Mouse (Mus musculus) midbrain, embryonic 13.5 days (tissue): ENCODE results near the gene Atp2a1. TPM values are rescaled to one million over a fixed set of nuclear protein-coding genes. Genes with fewer than 3 reads are reported as not detected.

ENCODE experiments used
- ATAC-seq: fragments of 200-750 bp; cut with Nextera tagmentation; 2 replicates; pipeline ENCODE4 v1.8.0; 2017; ENCODE audit warnings: mild to moderate bottlenecking, moderate TSS enrichment, moderate library complexity
- H3K27ac ChIP-seq: fragments of 300-500 bp; sonication (generic); 2 replicates; pipeline ENCODE4 v1.5.1; 2015; ENCODE audit warnings: inconsistent platforms, mild to moderate bottlenecking, moderate library complexity
- H3K27me3 ChIP-seq: fragments of 300-500 bp; sonication (generic); 2 replicates; pipeline ENCODE4 v1.6.1; 2015; ENCODE audit warnings: mild to moderate bottlenecking, inconsistent platforms
- H3K36me3 ChIP-seq: fragments of 300-500 bp; sonication (generic); 2 replicates; pipeline ENCODE4 v1.6.1; 2015; ENCODE audit warnings: mild to moderate bottlenecking, inconsistent platforms
- H3K4me1 ChIP-seq: fragments of 300-500 bp; sonication (generic); replicated peaks from 2 replicates; pipeline ENCODE4 v1.6.1; 2015; ENCODE audit warnings: inconsistent platforms
- H3K4me2 ChIP-seq: fragments of 300-500 bp; sonication (generic); replicated peaks from 2 replicates; pipeline ENCODE4 v1.6.1; 2015; ENCODE audit warnings: moderate library complexity, mild to moderate bottlenecking, inconsistent platforms
- H3K4me3 ChIP-seq: fragments of 300-500 bp; sonication (generic); replicated peaks from 2 replicates; pipeline ENCODE4 v1.5.1; 2015; ENCODE audit warnings: mild to moderate bottlenecking, inconsistent platforms
- H3K9ac ChIP-seq: fragments of 300-500 bp; sonication (generic); replicated peaks from 2 replicates; pipeline ENCODE4 v1.6.1; 2015; ENCODE audit warnings: mild to moderate bottlenecking, inconsistent platforms
- H3K9me3 ChIP-seq: fragments of 300-500 bp; sonication (generic); 2 replicates; pipeline ENCODE4 v1.6.1; 2016; ENCODE audit warnings: mild to moderate bottlenecking, inconsistent platforms
- WGBS: fragments of 180-500 bp; shearing (Covaris S2); methylation state at CpG from one replicate; pipeline ENCODE4 v1.1.7; 2015; 5-methylcytosine and 5-hydroxymethylcytosine counted together
- polyA plus RNA-seq: library from polyadenylated mRNA; unstranded; fragments of >200 nt; fragmentation: Nextera tagmentation; extraction: Ambion mirVana; gene quantifications from 2 replicates; pipeline ENCODE4 v1.2.1, GENCODE M21; 2015

Gene Atp2a1
- polyA plus RNA-seq, 1 experiment from 2014 or later, result 0.32 TPM

DNA sequence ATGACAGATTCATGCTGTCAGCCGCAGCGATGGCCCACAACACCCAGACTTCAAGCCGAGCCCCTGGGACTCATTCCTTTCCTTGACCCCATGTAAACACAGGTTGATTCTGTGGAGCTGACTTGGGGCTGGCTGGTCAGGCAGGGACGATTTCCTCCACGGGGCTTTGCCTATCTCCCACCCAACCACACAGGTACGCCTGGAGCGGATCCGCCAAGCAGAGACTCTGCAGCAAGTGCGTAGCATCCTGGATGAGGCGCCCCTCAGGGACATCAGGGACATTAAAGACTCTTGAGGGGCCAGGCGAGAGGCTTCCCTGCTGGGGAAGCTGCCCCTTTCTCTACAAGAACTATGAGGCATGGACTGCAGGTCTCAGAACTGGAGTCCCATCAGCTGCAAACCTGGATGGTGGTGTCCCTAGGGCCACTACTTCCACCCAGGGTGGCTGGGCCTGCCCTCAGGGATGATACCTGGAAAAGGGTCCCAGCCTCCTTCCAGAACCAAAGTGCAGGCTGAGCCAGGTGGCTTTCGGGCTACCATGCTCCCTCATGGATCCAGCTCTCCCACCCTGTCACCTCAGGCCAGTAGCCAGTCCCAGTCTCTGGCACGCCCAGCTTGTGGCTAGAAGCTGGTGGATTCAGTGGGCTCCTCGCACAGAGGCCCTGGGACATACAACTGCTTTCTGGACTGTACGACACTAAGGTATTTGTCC, 17.6 kb downstream of the Atp2a1 start:
- Histone ChIP-seq H3K27ac (no peak overlapping the region), H3K36me3 (peaks cover 63% of the 10 kb centered on the region), H3K4me1 (no peaks in the 10 kb centered on the region), H3K27me3 (no peaks in the 10 kb centered on the region), H3K9me3 (no peaks in the 10 kb centered on the region), H3K4me2 (no peak overlapping the region), H3K9ac (no peak overlapping the region), H3K4me3 (no peak overlapping the region)
- no peak for ATAC-seq
- WGBS, result 92% methylated on average over 15 of the region's 15 CpGs

DNA sequence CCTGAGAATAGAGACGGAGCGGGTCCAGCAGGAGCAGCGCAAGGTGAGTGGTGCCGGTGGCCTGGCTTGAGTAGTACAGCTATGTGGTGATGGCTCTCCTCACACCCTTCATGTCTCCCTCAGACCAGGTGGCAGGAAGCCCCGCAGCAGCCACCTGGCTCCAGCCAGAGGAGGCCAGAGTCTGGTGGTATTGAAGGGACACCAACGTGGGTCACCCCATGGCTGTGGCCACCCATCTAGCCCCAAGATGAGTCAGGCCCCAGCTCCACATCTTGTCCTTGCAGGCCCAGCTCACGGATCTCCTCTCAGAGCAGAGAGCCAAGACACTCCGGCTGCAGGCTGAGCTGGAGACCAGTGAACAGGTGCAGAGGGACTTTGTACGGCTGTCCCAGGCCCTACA, 18.4 kb downstream of the Atp2a1 start:
- ATAC-seq, result no peak
- whole genome bisulfite sequencing, result 93% methylated on average over 9 of the region's 9 CpGs
- H3K36me3 ChIP-seq, result peaks cover 65% of the 10 kb centered on the region

DNA sequence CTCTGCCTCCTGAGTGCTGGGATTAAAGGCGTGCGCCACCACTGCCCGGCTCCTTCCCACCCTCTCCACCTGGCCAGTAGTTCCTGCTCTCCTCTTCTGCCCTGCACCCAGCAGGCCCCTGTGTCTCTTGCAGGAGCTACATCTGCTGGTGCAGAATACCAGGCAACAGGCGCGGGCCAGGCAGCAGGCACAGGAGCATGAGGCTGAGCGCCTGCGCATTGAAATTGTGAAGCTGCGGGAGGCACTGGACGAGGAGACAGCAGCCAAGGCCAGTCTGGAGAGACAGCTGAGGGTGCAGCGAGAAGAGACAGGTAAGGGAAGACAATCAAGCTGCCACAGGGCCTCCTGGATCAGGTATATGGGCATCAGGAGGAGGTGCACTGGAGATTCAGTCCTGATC, 18.9 kb downstream of the Atp2a1 start:
- Histone ChIP-seq H3K4me3 (no peak overlapping the region), H3K27me3 (no peaks in the 10 kb centered on the region), H3K27ac (no peak overlapping the region), H3K9me3 (no peaks in the 10 kb centered on the region), H3K36me3 (peaks cover 65% of the 10 kb centered on the region), H3K4me2 (no peak overlapping the region), H3K9ac (no peak overlapping the region), H3K4me1 (no peaks in the 10 kb centered on the region)
- ATAC-seq, result no peak
- 92% methylated on average over 10 of the region's 10 CpGs for WGBS

More for the DNA sequence above, 18.4 kb downstream of the Atp2a1 start:
- H3K27ac ChIP-seq, result no peak overlapping the region
- no peaks in the 10 kb centered on the region for H3K9me3 ChIP-seq
- H3K27me3 ChIP-seq, result no peaks in the 10 kb centered on the region
- H3K4me3 ChIP-seq, result no peak overlapping the region
- H3K4me2 ChIP-seq, result no peak overlapping the region
- H3K4me1 ChIP-seq, result no peaks in the 10 kb centered on the region
- H3K9ac ChIP-seq, result no peak overlapping the region; the same call in 1 of the 2 replicates

DNA sequence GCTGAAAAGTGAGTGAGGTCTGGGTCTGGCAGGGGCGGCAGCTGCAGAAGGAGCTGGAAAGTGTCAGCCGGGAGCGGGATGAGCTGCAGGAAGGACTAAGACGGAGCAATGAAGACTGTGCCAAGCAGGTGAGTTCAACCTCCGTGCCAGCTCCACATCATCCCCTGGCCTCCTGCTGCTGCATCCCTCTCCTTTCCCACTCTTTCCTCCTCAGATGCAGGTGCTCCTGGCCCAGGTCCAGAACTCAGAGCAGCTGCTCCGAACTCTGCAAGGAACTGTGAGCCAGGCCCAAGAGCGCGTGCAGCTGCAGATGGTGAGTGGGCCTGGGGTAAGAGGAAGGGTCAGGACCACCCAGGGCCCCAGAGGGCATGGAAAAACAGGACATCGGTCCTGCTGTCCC, 22.8 kb downstream of the Atp2a1 start:
- Histone ChIP-seq H3K27me3 (no peaks in the 10 kb centered on the region), H3K9me3 (no peaks in the 10 kb centered on the region), H3K4me3 (no peak overlapping the region), H3K4me1 (no peaks in the 10 kb centered on the region), H3K27ac (no peak overlapping the region), H3K36me3 (peaks cover 38% of the 10 kb centered on the region), H3K9ac (0 out of 2 replicates have a peak overlapping the region, but pooled peaks have one; percentile 7), H3K4me2 (no peak overlapping the region)
- no peak for ATAC-seq
- WGBS, result 86% methylated on average over 9 of the region's 9 CpGs

DNA sequence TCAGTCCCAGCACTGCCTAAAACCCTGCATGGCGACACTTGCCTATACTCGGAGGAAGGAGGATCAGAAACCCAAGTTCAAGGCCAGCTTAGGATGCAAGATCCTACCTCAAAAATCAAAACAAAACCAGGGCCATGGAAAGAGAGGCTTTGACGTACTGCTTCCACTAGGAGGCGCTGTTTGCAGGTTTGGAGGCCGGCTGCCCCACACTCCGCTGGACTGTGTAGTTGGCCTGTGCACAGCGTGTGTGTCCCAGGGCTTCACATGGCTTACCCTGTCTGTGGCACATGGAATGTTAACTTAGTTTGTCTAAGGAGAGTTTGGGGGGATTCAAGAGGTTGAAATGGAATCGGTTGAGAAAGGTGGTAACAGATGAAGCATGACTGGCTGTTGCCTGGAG, 26.1 kb downstream of the Atp2a1 start:
- Histone ChIP-seq H3K4me2 (no peak overlapping the region), H3K36me3 (peaks cover 26% of the 10 kb centered on the region), H3K27ac (no peak overlapping the region), H3K4me3 (no peak overlapping the region), H3K9me3 (no peaks in the 10 kb centered on the region), H3K27me3 (no peaks in the 10 kb centered on the region), H3K4me1 (no peaks in the 10 kb centered on the region), H3K9ac (no peak overlapping the region)
- ATAC-seq, result no peak
- WGBS, result 19% methylated on average over 8 of the region's 8 CpGs

DNA sequence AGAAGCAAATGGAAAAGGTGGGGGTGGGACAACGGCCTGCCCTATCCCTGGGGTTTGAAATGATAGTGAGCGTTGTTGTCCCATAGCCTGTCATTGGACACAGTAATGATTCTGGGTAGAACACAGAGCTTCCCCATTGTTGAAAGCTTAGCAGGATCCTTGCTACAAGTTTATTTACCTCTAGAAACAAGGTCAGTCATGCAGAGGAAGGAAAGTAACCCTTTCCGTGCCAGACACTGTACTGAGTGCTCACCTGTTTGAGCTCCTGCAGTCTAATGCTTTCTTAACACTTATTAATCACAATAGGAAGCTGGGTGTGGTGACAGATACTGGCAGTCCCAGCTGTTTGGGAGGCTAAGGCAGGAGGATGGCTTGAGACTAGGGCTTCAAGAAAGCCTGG, 27.1 kb downstream of the Atp2a1 start:
- 83% methylated on average over 3 of the region's 3 CpGs for WGBS
- Histone ChIP-seq H3K4me1 (no peaks in the 10 kb centered on the region), H3K9me3 (no peaks in the 10 kb centered on the region), H3K4me3 (no peak overlapping the region), H3K9ac (no peak overlapping the region), H3K27me3 (no peaks in the 10 kb centered on the region), H3K36me3 (peaks cover 25% of the 10 kb centered on the region), H3K27ac (no peak overlapping the region), H3K4me2 (no peak overlapping the region)
- ATAC-seq, result no peak

DNA sequence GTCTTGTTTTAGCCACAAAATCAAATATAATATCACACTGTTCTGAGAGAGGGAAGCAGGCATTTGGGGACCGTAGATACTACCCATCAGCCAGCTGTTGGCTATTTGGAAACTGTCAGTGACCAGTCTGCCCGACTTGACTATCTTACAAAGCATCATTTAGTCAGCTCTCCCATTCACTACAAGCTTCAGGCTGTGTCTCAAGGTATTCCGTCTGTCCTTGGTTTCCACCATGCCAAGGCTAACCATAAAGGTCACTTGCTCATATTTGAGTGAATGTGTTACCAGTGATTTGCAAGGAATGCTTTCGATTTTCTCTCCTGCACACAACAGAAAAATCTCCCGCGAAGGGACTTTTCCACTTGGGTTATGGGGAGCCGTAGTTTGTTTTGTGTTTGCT, 28.2 kb downstream of the Atp2a1 start:
- no peak for ATAC-seq
- H3K9me3 ChIP-seq, result no peaks in the 10 kb centered on the region
- WGBS, result 91% methylated on average over 7 of the region's 7 CpGs

DNA sequence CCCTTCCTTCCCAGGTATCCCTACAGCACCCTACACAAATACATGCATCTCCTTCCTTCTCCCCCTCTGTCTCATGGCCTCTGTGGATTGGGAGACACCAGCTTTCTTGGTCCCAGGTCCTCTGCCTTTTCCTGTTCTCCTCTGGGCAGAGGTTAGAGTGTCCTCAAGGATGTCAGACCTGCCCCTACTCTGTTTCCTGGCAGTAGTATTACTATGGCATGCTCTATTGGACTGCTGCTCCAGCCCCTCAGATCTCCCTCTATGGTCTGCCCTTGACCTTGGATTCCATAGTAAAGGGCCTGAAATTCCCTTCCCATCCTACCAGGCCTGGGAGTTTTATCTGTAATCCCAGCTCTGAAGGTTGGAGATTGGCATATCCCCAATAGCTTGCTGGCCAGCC, 32.7 kb downstream of the Atp2a1 start:
- H3K4me3 ChIP-seq, result no peak overlapping the region
- H3K9me3 ChIP-seq, result no peaks in the 10 kb centered on the region
- no peaks in the 10 kb centered on the region for H3K27me3 ChIP-seq
- H3K4me2 ChIP-seq, result no peak overlapping the region
- H3K27ac ChIP-seq, result no peak overlapping the region
- H3K9ac ChIP-seq, result no peak overlapping the region
- peaks cover 22% of the 10 kb centered on the region for H3K4me1 ChIP-seq
- ATAC-seq, result no peak
- H3K36me3 ChIP-seq, result peaks cover 14% of the 10 kb centered on the region

More for the DNA sequence above, 28.2 kb downstream of the Atp2a1 start:
- Histone ChIP-seq H3K27me3 (no peaks in the 10 kb centered on the region), H3K4me1 (peaks cover 4% of the 10 kb centered on the region), H3K36me3 (peaks cover 22% of the 10 kb centered on the region), H3K4me3 (no peak overlapping the region), H3K9ac (no peak overlapping the region), H3K4me2 (no peak overlapping the region), H3K27ac (no peak overlapping the region)

DNA sequence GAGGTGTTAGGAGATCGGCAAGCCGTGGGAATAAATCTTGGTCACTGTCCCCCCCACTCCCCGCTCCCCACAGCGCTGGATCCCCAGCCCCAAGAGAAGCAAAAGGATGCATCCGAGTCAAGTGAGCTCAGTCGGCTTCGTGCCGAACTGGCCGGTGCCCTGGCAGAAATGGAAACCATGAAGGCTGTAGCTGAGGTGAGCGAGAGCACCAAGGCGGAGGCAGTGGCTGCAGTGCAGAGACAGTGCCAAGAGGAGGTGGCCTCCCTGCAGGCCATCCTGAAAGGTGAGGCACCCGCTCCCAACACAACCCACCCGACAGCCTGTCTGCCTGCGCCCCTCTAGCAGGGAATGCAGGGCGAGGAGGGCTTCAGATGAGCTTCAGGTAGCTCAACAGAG, 33.4 kb downstream of the Atp2a1 start:
- WGBS, result 24% methylated on average over 15 of the region's 15 CpGs

DNA sequence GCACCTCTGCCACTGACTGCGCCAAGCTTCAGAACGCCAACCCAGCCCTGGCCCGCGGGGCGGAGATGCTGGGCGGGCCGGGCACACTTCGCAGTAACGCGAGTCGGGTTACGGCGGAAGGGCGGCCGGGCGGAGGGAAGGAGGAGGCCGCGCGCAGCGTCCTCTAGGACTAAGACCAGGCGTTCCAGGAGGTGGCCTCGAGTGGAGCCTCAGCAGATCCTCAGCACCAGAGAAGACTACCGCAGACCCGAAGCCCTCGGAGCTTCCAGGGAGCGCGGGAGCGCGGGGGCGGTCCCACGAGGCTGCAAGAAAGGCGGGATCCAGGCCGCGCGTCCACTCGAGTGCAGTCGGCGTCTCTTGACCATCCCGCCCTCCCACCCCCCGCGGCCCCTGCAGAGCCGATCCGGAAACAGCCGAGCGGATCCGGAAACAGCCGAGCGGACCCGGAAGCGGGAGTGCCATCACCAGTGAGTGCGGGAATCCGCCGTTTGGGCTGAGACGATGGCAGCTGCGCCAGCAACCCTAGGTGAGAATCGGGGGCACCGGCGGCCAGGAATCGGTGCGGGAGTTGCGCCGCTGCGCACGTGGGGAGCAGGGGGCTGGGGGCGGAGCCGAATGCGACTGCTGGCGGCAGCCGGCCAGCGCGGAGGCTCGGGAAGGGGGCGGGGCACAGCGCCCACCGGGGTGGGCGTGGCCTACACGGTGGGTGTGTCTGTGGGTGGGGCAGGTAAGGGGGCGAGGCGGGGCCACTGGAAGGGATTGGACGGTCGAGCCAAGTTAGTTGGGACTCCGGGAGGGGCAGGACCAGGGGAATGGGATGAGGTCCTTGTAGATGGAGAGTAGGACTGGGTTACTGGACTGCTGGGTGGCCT, 34.0 kb downstream of the Atp2a1 start, which contains the start of gene Rabep2:
Gene Rabep2 (plus strand): TSS at position 129 of the 872 bp plus-strand sequence.
- peaks cover 4% of the 10 kb centered on the region for H3K36me3 ChIP-seq
- peak within 1 kb of the TSS; percentile 58 for H3K4me3 ChIP-seq
- under 1% methylated on average over 81 of the region's 82 CpGs for WGBS
- H3K4me1 ChIP-seq, result peaks cover 22% of the 10 kb centered on the region
- ATAC-seq, result peak; percentile 94
- peak within 1 kb of the TSS; percentile 81 for H3K9ac ChIP-seq
- H3K27me3 ChIP-seq, result no peaks in the 10 kb centered on the region
- peak within 1 kb of the TSS; percentile 64 for H3K4me2 ChIP-seq
- peak within 1 kb of the TSS; percentile 86 for H3K27ac ChIP-seq
- no peaks in the 10 kb centered on the region for H3K9me3 ChIP-seq

More for the DNA sequence above, 33.4 kb downstream of the Atp2a1 start:
- H3K4me2 ChIP-seq, result peak overlapping the region; percentile 64
- ATAC-seq, result no peak; the same call in 1 of the 2 replicates
- H3K27ac ChIP-seq, result no peak overlapping the region; the same call in 1 of the 2 replicates
- H3K27me3 ChIP-seq, result no peaks in the 10 kb centered on the region
- H3K4me3 ChIP-seq, result peak overlapping the region; percentile 58
- H3K4me1 ChIP-seq, result peaks cover 22% of the 10 kb centered on the region
- peaks cover 9% of the 10 kb centered on the region for H3K36me3 ChIP-seq
- H3K9me3 ChIP-seq, result no peaks in the 10 kb centered on the region
- peak overlapping the region; percentile 81 for H3K9ac ChIP-seq

DNA sequence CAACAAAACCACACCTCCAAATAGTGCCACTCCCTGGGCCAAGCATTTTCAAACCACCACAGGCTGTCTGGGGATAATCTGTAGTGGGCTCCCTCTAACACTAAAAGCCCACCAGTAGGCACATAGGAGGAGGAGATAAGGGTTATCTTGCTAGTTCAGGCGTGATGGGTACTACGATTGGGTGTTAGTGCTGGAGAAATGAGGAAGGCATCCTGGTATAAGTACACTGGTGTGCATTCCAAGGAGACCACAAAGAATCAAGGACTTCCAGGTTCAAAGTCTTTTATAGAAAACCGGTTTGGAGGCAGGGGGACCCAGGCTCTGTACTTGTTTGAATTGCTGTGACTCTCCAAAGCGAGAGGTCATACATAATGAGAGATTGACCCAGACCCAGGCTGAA, 34.8 kb downstream of the Atp2a1 start:
- H3K4me3 ChIP-seq, result peak overlapping the region; percentile 58
- peak; percentile 1; the same call in 1 of the 2 replicates for ATAC-seq
- 20% methylated on average over 4 of the region's 4 CpGs for WGBS

DNA sequence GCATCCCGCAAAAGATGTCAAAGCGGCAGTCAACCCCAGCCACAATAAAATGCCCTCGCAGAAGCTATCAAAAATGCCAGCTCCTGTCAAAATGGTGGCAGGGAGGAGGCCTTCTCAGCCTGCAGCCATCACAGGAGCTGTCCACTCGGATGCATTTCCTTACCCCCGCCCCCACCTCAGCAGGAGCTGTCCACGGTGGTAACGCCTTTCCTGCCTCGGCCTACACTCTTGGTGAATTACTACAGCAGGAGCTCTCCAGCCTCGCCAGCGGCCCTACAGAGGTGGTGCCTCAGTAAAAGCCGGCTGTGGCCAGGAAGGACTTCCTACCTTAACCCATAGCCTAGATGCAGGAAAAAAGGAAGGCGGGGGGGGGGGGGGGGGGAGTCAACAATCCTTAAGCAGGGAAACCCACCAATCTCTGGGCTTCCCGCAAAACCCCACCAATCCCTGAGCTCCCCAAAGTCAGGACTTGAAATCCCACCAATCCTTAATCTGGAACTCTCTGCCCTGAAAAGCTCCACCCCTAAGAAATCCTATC, 35.5 kb downstream of the Atp2a1 start:
- Histone ChIP-seq H3K27me3 (no peaks in the 10 kb centered on the region), H3K27ac (no peak overlapping the region), H3K4me2 (peak overlapping the region; percentile 64), H3K36me3 (no peaks in the 10 kb centered on the region), H3K4me3 (no peak overlapping the region), H3K4me1 (peaks cover 22% of the 10 kb centered on the region), H3K9me3 (no peaks in the 10 kb centered on the region), H3K9ac (no peak overlapping the region)
- no peak for ATAC-seq
- 64% methylated on average over 12 of the region's 13 CpGs for WGBS

More for the DNA sequence above, 34.8 kb downstream of the Atp2a1 start:
- Histone ChIP-seq H3K4me1 (peaks cover 22% of the 10 kb centered on the region), H3K9me3 (no peaks in the 10 kb centered on the region), H3K27me3 (no peaks in the 10 kb centered on the region), H3K36me3 (peaks cover 2% of the 10 kb centered on the region), H3K9ac (peak overlapping the region; percentile 81), H3K27ac (peak overlapping the region; percentile 86), H3K4me2 (peak overlapping the region; percentile 64)
